Mouse (Mus musculus): ENCODE data around the gene Lrrc4c. TPM values are rescaled to one million over a fixed set of nuclear protein-coding genes. Genes with fewer than 3 reads are reported as not detected.

Lrrc4c gene
- total and polyA plus RNA-seq, 2 experiments from 2014 or later: 0.08 to 0.66 TPM

DNA sequence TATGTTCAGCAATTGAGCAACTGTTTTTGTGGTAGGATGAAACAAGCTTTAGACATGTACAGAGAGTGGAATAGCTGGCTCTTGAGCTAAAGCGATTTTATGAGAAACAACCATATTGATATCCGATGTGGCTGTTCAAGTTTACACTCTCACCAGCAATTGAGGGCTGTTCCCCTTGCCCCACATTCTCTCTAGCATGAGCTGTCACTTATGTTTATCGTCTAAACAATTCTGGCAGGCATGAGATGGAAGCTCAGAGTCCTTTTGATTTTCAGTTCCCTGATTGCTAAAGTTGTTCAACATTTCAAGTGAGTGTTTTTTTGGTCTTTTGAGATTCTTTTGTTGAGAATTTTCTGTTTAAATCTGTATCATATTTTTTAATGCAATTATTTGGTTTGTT, 976.2 kb downstream of the Lrrc4c start:
- Histone ChIP-seq H3K27ac (ENCODE audit: low read depth) (no peak overlapping the region), H3K4me3 (ENCODE audit: low read depth, low read length) (no peak overlapping the region), H3K27me3 (ENCODE audit: control insufficient read depth, insufficient read depth, low read length) (no peaks in the 10 kb centered on the region), H3K4me2 (ENCODE audit: low read depth, low read length) (no peak overlapping the region), H3K36me3 (replicated peaks; ENCODE audit: control insufficient read depth, insufficient read depth, low read length) (no peaks in the 10 kb centered on the region), H3K9me3 (replicated peaks; ENCODE audit: control insufficient read depth, low read length) (no peaks in the 10 kb centered on the region), H3K9ac (replicated peaks; ENCODE audit: low read depth, low read length) (no peak overlapping the region), H3K4me1 (ENCODE audit: control insufficient read depth, insufficient read depth) (no peaks in the 10 kb centered on the region)
- TF ChIP-seq EP300 (IDR thresholded peaks at IDR 0.05; ENCODE audit: low read depth) (no peak), CTCF (IDR thresholded peaks at IDR 0.05; ENCODE audit: low read depth) (no peak)
- WGBS: 65% methylated on average over 3 of the region's 3 CpGs
- no peak for DNase-seq (ENCODE audit: low spot score)
- no peak for ATAC-seq (ENCODE audit: insufficient read depth, low read depth)

DNA sequence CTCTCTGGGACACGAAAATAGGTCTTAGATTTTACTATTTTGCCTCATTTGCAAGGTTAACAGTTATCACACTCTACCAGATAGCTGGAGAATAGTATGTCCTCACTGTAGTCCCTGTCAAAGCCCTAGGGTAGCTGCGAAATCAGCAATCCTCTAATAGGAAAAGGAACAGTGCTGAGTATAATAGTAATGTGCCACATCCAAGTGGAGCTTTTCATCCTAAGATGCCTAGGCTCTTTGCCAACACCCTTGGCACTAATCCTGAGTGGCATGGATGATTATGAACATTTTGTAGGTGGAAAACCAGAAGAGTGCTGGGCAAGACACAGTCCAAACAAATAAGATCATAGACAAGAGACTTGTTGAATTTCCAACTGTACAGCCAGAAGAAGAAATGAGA, 981.7 kb downstream of the Lrrc4c start:
- ATAC-seq (ENCODE audit: insufficient read depth, low read depth) (peak; percentile 33; the same call in 1 of the 2 replicates), DNase-seq (ENCODE audit: low spot score) (peak; percentile 17)
- Histone ChIP-seq H3K4me1 (ENCODE audit: control insufficient read depth, insufficient read depth) (no peaks in the 10 kb centered on the region), H3K27ac (ENCODE audit: low read depth) (no peak overlapping the region), H3K27me3 (ENCODE audit: control insufficient read depth, insufficient read depth, low read length) (no peaks in the 10 kb centered on the region), H3K4me3 (ENCODE audit: low read depth, low read length) (no peak overlapping the region), H3K9me3 (replicated peaks; ENCODE audit: control insufficient read depth, low read length) (no peaks in the 10 kb centered on the region), H3K9ac (replicated peaks; ENCODE audit: low read depth, low read length) (no peak overlapping the region), H3K36me3 (replicated peaks; ENCODE audit: control insufficient read depth, insufficient read depth, low read length) (no peaks in the 10 kb centered on the region), H3K4me2 (ENCODE audit: low read depth, low read length) (no peak overlapping the region)
- TF ChIP-seq CTCF (IDR thresholded peaks at IDR 0.05; ENCODE audit: low read depth) (no peak), EP300 (IDR thresholded peaks at IDR 0.05; ENCODE audit: low read depth) (no peak)
- WGBS: 35% methylated on average over 2 of the region's 2 CpGs

DNA sequence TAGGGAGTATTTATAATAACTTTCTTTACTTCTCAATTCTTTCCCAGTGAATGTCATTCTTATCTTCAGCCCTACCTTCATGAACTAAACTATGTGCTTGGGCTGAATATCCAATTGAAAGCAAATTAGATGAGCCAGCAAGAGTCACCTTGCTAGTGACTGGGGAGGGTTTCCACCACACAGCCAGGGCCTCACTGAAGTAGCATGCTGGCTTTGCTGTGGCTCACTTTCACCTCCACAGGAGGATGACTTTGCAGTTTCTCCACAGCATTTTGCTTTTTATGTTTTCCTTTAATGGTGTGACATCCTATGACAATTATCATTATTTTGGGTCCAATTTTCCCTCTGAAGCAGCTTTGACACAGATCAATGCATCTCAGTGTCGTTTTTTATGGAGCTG, 1000.0 kb downstream of the Lrrc4c start:
- WGBS: 65% methylated on average over 1 of the region's 1 CpGs
- Histone ChIP-seq H3K36me3 (replicated peaks; ENCODE audit: control insufficient read depth, insufficient read depth, low read length) (no peaks in the 10 kb centered on the region), H3K9ac (replicated peaks; ENCODE audit: low read depth, low read length) (no peak overlapping the region), H3K27ac (ENCODE audit: low read depth) (no peak overlapping the region), H3K27me3 (ENCODE audit: control insufficient read depth, insufficient read depth, low read length) (no peaks in the 10 kb centered on the region), H3K4me3 (ENCODE audit: low read depth, low read length) (no peak overlapping the region), H3K4me1 (ENCODE audit: control insufficient read depth, insufficient read depth) (no peaks in the 10 kb centered on the region), H3K4me2 (ENCODE audit: low read depth, low read length) (no peak overlapping the region), H3K9me3 (replicated peaks; ENCODE audit: control insufficient read depth, low read length) (no peaks in the 10 kb centered on the region)
- DNase-seq (ENCODE audit: low spot score): no peak
- TF ChIP-seq EP300 (IDR thresholded peaks at IDR 0.05; ENCODE audit: low read depth) (no peak), CTCF (IDR thresholded peaks at IDR 0.05; ENCODE audit: low read depth) (no peak)
- no peak for ATAC-seq (ENCODE audit: insufficient read depth, low read depth)

DNA sequence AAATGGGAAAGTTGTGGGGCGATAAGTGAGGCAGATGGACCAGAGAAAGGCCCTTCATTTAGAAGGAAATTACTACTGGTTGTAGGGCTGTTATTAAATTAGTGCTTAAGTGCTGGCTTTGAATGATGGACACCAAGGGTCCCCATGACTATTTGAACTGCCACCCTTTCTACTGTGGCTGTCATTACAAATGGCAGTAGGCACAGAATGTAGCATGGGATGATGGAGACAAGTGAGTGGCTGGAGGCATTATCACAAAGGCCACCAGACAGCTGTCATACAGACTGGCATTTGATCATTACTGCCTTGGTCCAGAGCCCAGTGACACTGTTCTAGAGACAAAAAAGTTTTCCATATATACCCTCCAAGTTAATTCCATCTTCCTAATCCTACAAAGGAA, 1000.6 kb downstream of the Lrrc4c start:
- Histone ChIP-seq H3K9me3 (replicated peaks; ENCODE audit: control insufficient read depth, low read length) (no peaks in the 10 kb centered on the region), H3K27ac (ENCODE audit: low read depth) (no peak overlapping the region), H3K4me2 (ENCODE audit: low read depth, low read length) (no peak overlapping the region), H3K4me1 (ENCODE audit: control insufficient read depth, insufficient read depth) (no peaks in the 10 kb centered on the region), H3K36me3 (replicated peaks; ENCODE audit: control insufficient read depth, insufficient read depth, low read length) (no peaks in the 10 kb centered on the region), H3K9ac (replicated peaks; ENCODE audit: low read depth, low read length) (no peak overlapping the region), H3K4me3 (ENCODE audit: low read depth, low read length) (no peak overlapping the region), H3K27me3 (ENCODE audit: control insufficient read depth, insufficient read depth, low read length) (no peaks in the 10 kb centered on the region)
- TF ChIP-seq EP300 (IDR thresholded peaks at IDR 0.05; ENCODE audit: low read depth) (no peak), CTCF (IDR thresholded peaks at IDR 0.05; ENCODE audit: low read depth) (no peak)
- no peak for DNase-seq (ENCODE audit: low spot score)
- 89% methylated on average over 1 of the region's 1 CpGs for WGBS
- no peak for ATAC-seq (ENCODE audit: insufficient read depth, low read depth)

DNA sequence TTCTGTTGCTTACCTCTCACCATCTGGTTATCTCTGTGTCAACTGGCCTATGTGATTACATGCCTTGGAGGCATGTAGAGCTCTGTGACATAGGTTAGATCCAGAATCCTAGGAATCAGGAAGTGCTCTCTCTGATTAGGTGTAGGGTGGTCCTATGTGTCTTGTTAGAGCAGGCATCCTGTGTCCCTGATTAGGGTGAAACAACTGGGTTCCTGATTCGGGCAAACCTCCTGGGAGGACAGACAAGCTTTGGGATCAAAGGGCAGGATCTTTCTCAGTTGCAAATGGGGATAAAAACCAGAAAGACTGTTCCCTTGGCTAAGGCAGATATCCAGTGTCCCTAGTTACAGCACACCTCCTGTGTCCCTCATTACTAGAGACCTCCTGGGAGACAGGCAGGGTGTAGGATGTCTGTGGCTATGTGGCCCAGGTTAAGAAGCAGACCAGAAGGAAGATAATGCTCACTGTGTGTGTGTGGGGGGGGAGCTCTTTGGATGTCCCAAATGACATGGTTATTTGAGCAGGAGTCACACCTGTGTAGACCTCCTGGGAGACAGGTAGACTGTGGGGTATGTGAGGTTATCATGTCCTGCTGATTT, 1014.2 kb downstream of the Lrrc4c start:
- no peak overlapping the region for H3K4me3 ChIP-seq (ENCODE audit: low read depth, low read length)
- no peaks in the 10 kb centered on the region for H3K9me3 ChIP-seq (replicated peaks; ENCODE audit: control insufficient read depth, low read length)
- WGBS: 37% methylated on average over 1 of the region's 1 CpGs
- no peak overlapping the region for H3K4me2 ChIP-seq (ENCODE audit: low read depth, low read length)
- H3K27me3 ChIP-seq (ENCODE audit: control insufficient read depth, insufficient read depth, low read length): no peaks in the 10 kb centered on the region
- TF ChIP-seq EP300 (IDR thresholded peaks at IDR 0.05; ENCODE audit: low read depth): no peak
- no peak overlapping the region for H3K27ac ChIP-seq (ENCODE audit: low read depth)
- DNase-seq (ENCODE audit: low spot score): no peak
- H3K9ac ChIP-seq (replicated peaks; ENCODE audit: low read depth, low read length): no peak overlapping the region
- H3K36me3 ChIP-seq (replicated peaks; ENCODE audit: control insufficient read depth, insufficient read depth, low read length): no peaks in the 10 kb centered on the region
- no peak for ATAC-seq (ENCODE audit: insufficient read depth, low read depth)
- H3K4me1 ChIP-seq (ENCODE audit: control insufficient read depth, insufficient read depth): no peaks in the 10 kb centered on the region

GRCm38 (mm10) chr2:97339627-97340026, 1021.7 kb downstream of the Lrrc4c start:
- Histone ChIP-seq H3K4me3 (ENCODE audit: low read depth, low read length) (no peak overlapping the region), H3K4me1 (ENCODE audit: control insufficient read depth, insufficient read depth) (no peaks in the 10 kb centered on the region), H3K4me2 (ENCODE audit: low read depth, low read length) (no peak overlapping the region), H3K9me3 (replicated peaks; ENCODE audit: control insufficient read depth, low read length) (no peaks in the 10 kb centered on the region), H3K36me3 (replicated peaks; ENCODE audit: control insufficient read depth, insufficient read depth, low read length) (no peaks in the 10 kb centered on the region), H3K9ac (replicated peaks; ENCODE audit: low read depth, low read length) (no peak overlapping the region), H3K27me3 (ENCODE audit: control insufficient read depth, insufficient read depth, low read length) (no peaks in the 10 kb centered on the region), H3K27ac (ENCODE audit: low read depth) (no peak overlapping the region)
- WGBS: 65% methylated on average over 4 of the region's 4 CpGs
- ATAC-seq (ENCODE audit: insufficient read depth, low read depth): no peak
- DNase-seq (ENCODE audit: low spot score): no peak
- TF ChIP-seq EP300 (IDR thresholded peaks at IDR 0.05; ENCODE audit: low read depth) (no peak), CTCF (IDR thresholded peaks at IDR 0.05; ENCODE audit: low read depth) (no peak)
